Mouse (Mus musculus) mouse embryonic stem cell (cell line): ENCODE data around the gene Csrnp3.

Source experiments
- in situ Hi-C, 2 experiments: fragments of 300-500 bp; cut with MboI; formaldehyde crosslinking; loops; 1 replicate in 1 of 2; 3 replicates in 1 of 2; pipeline ENCODE4 v1.14.3; 2019 to 2020; ENCODE audit warnings: low sequenced_read_pairs in 2 of 2, low pct_unique_long_range_greater_than_20kb in 1 of 2, mixed read lengths in 1 of 2; ENCODE audit not compliant: unreplicated experiment in 1 of 2

Csrnp3 gene

DNA sequence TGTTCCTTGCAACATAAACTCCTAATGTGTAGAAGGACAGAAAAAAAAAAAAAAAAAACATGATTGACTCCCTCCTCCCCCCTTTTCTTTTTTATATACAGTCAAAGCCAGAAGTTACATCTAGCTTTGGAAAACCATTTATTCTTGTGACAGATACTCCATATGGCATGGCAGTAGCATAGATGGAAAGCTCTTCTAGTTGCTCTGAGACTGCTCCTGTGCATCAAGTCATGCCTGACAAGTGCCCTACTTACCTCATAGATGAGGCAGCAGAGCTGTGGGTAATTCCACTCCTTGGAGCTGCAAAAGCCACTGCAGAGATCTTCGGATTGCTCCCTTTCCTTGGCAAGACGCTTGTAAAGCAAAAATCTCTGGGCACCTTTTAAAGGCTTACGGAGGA lies 143.2 kb downstream of the Csrnp3 start:
- in situ Hi-C loops: no loop called here

DNA sequence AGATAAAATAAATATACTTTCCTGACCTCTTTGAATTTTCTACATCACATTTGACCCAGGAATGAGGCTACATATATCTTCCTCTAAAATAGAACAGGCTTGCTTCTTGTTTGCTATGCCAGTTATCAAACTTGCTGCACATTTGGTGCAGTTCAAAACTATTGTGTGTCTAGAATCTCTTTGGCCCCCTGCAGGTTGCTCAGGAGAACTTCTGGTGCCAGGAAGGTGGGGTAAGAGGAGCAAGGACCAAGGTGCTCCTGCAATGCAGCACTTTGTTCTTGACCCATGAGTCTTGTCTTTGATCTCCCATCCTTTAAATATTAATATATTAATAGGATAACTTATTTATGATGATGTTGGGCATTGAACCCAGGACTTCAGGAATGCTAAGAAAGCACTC lies 144.5 kb downstream of the Csrnp3 start:
- in situ Hi-C loops: no loop called here

DNA sequence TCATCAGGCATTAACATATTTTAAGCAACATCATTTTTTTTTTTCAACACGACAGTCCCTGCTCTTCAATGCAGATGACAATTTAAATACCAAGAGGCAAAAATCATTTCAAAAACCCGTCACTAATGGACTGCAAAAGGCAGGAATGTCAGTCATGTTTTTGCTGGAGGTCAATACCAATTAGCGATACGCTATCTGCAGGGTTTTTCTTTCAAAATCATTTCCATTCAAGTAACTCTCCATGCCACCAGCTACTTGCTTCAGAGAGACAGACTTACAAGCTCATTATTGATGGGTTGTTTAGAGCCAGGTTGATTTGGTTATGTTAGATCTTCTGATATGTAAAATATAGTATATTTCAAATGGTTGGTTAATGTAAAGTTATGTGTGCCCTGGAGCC lies 145.2 kb downstream of the Csrnp3 start:
- in situ Hi-C loops: no loop called here

DNA sequence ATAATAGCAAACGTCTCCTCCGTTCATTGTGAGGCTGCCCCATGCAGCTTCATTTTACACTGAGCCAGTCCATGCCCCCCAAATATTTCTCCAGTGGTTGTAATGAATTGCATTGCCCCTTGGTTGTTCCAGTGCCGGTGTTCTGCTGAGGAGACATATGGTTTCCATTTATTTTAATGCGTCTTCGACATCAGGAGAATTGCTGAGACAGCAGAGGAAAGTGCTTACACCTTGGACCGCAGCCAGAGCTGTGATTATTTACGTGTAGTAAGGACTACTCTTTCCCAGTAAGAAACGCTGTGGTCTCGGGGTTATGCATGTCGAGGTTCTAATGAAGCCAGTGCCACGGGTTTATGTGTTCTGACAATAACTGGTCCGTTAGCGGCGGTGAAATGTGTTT lies 147.8 kb downstream of the Csrnp3 start:
- in situ Hi-C loops: no loop called here

DNA sequence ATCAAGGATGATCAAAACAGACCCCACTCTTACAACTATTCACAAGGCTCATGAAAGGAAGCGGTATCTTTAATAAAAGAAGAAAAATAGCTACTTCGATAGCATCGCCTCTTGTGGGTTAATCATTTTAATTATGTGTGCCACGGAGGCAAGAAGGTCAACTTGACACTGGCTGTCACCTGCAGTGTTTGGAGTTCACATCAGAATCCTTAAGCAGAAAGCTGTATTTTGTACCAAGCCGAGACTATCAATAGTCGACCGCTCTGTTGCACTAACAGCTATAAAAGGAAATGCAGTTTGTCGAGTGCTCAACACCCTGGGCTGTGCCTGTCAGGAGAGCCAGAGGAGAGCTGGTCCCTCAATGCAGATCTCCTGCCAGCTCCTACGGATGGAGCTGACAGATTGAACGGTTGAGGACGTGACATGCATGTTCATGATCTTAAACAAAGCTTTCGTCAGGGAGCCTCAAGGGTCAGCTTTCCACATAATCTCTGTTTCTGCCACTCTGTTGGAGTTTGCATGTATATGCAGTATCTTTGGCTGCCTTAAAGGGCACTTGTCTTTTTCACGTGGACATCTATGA lies 149.4 kb downstream of the Csrnp3 start:
- in situ Hi-C loops: no loop called here

DNA sequence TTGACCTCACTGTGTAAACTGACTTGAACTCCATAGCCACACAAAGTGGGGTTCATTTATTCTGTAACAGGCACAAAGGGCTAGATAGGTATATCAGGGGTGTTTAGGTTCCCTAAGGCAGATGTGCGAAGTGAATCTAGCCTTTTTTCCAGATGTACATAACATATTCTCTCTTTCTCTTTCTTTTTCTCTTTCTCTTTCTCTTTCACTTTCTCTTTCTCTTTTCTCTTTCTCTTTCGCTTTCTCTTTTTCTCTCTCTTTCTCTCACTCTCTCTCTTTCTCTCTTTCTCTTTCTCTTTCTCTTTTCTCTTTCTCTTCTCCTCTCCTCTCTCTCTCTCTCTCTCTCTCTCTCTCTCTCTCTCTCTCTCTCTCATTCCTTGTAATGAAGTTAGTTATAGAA lies 153.2 kb downstream of the Csrnp3 start:
- in situ Hi-C loops: no loop called here

DNA sequence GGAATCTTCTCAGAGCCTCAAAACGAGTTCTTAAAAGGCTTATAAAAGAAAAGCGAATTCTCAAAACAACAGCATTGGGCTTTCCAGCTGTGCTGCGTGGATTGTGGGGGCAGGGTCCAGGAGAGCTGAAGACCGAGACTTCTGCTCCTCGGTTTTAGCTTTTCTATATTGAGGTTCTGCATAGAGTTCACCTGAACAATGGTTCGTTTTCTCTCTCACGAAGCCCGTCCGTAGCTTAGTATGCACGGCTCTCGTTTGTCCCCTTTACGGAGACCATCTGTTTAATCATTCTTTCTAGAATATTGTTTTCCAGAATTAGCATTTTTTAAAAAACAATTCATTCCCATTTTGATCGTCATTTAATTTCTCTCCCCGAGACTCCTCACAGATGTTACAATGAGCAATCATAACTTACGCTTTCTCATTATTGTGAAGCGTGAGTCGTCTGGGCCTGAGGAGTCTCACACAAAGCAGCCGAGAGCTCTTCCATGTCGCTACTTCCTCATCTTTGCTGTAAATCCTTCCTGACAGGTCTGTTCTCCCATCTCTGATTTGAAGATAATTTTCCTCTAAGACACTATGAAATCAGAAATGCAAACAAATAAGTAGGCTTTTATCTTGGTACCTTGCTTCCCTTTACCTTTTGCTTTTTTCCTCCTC lies 163.6 kb downstream of the Csrnp3 start:
- in situ Hi-C loops: no loop called here

DNA sequence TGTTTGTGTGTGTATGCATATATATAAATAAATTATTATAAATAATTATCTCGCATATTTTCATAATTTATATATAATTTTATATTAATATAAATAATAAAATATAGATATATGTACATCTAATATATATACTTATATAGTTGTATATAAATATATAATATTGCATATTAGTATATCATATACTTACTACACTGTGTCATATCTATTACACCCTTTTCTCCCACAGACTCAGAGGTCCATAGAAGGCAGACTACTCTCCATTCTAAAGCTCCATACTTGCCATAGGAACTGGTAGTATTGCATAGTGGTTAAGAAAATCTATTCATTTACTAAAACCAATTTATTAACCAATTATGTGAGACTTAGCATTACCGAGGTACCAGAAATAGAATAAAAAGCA lies 164.1 kb downstream of the Csrnp3 start:
- in situ Hi-C loops: no loop called here

DNA sequence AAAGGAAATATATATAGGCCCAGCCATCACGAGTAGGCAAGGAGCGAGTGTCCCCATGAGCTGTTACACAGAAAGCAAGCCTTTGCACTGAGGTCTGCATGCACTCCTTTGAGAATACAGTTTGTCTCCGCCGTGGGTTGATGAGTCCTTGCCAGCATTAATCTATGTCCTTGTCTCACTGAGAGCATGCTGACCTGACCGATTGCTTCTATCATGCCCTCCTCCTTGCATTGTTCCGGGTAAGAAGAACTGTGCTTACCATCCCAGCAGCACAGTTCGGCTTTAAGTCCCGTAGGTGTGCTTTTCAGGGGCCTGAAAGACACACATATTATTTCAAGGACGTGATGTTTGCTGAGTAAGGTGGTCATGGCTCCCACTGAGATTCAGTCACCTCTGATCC lies 173.1 kb downstream of the Csrnp3 start:
- in situ Hi-C loops: no loop called here

DNA sequence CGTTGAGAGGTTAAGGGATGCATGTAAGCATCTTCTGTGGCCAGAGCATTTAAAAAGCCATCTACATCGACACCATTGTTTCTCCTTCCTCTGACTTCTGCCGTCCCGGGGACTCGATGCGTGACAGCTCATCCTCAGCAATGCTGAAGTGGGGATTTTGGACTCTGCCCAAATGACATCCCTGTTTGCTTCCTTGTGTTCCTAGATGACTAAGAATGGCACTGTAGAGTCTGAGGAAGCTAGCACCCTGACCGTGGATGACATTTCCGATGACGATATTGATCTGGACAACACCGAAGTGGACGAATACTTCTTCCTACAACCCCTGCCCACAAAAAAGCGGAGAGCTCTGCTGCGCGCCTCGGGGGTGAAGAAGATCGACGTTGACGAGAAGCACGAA lies 173.7 kb downstream of the Csrnp3 start:
- in situ Hi-C loops: no loop called here

DNA sequence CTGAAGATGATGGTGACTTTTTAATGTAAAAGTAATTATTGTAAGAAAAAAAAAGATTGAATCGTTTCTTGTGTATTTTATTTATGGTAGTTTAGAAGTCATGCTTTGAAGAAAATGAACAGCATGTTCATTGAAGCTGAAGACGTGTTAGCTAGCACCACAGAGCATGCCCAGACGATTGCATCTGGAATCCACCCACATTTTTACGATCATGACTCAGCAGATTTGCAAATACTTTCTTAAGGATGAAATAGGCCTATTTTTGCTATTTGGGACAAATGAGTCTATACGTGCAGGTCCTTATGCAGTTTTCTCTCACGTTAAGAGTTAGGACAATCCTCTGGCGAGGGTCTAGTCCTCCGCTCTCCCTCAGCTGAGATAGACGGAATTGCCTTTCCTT lies 177.9 kb downstream of the Csrnp3 start:
- in situ Hi-C loops: no loop called here

DNA sequence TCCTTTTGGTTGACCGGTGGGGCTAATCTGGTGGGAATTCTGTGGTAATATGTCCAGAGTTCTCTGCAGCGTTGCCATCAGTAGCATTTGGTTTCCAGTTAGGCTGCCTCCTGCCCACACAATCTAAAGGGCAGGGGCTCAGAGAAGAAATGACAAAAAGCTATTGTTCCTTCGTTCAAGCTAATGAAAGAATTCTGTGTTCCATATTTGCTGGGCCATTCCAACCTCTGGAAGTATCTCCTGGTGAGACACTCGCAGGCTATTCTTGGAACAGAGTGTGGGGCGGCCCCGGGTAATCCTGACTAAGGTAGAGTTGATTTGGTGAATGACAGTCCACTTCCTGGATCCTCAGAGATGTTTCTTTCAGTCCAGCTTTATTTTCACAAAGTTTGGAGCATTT lies 179.3 kb downstream of the Csrnp3 start:
- in situ Hi-C loops: loop anchor here in 1 of 2 experiments (25.0 kb wide), 1 partner anchor 238 kb away; no protein-coding TSS in a partner anchor

DNA sequence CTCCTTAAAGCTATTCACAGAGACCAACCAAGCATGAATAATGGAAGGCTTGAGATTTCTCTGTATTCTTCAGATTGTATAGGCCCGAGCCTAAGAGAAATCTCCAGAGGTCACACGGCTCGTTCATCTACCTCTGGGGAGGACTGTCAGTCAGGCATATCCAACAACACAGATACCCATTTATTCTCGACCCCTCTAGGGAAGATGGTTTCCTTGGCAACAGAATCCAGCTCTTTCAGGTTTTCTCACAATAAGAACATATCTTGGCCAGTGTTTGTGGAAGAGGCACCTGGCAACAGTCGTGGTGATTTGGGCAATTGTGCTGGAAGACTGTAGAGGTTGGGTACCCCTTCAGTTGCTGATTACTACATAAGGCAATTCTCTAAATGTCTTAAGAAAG lies 183.2 kb downstream of the Csrnp3 start:
- in situ Hi-C loops: loop anchor here in 1 of 2 experiments (25.0 kb wide), 1 partner anchor 242 kb away; no protein-coding TSS in a partner anchor

DNA sequence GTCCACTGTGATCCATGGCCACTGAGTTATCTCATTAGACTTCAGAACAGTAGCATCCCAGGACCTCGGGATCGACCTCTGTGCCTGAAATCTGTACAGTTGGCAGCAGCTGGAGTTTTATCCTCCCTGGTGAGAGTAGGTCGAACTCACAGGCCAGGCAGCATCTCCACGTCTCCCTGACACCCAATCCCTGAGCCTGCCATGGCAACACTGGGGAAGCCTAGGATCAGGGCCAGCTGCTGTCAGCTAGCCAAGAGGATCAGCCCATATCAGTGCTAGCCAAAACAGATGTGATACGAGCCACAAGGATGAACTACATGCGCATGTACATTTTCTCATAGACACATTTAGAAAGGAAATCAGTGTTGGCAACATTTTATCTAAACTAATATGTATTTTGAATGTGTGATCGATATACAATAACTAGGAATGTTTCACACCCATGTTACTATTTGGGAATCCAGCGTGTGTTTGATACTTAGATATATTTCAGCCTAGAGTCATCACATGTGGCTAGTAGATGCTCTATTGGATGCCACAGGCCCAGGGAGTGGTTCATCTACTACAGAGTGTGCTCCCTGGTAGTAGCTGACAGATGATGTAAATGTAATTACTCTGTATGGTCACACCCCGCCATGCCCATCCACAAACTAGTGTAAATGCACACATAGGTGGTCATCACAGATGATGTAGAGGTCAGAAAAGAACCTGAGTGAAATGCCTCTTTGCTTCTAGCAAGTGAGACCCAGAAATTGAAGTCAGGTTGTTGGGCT lies 189.5 kb downstream of the Csrnp3 start:
- in situ Hi-C loops: loop anchor here in 1 of 2 experiments (25.0 kb wide), 1 partner anchor 248 kb away; no protein-coding TSS in a partner anchor

DNA sequence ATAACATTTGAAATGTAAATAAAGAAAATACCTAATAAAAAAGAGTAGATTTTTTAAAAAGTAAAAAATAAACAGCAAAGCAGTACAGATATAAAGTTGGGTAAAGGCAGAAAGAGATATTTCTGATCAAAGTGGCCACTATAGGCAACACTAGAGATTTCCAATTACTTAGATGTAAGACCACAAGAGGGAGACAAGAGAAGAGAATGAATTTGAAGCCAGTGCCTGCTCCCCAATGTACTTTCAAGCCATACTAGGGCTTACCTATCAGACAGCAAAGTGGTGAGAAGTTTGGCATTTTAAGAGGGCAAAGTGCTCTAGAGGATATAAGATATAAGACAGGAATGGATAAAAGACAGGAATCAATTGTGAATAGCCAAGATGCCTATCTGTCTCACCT lies 195.0 kb downstream of the Csrnp3 start:
- in situ Hi-C loops: loop anchor here in 1 of 2 experiments (25.0 kb wide), 1 partner anchor 253 kb away; no protein-coding TSS in a partner anchor

DNA sequence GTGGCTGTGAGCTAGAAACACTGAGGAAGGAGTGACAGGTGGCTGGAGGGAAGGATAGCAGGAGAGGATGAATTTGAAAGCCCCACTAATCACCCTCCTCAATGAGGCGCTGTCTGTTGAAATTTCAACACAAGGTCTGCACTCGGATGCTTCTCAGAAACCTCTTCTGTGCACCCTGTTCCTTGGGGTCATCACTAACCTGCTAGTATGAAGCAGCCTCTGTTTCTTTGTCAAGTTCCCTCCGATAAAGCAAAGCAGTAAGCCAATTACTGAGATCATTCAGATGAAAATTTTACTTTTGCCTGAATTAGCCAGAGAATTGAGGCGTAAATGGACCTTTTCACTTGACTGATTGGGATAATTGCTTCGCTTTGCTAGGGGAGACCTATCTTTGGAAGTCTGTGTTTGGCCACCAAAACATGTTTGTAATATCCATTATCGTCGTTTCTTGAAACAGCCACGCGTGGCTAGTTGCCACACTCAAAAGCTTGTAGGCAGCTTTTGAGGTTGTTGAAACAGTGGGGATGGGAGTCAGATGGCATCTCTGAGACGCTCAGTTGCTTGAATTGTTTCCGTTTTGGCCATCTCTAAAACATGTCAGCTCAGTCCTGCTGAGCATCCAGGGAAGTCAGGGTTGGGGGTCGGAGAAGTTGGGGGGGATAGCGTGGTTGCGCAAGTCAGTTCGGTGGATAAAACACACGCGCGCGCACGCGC lies 195.8 kb downstream of the Csrnp3 start:
- in situ Hi-C loops: loop anchor here in 1 of 2 experiments (25.0 kb wide), 1 partner anchor 254 kb away; no protein-coding TSS in a partner anchor

DNA sequence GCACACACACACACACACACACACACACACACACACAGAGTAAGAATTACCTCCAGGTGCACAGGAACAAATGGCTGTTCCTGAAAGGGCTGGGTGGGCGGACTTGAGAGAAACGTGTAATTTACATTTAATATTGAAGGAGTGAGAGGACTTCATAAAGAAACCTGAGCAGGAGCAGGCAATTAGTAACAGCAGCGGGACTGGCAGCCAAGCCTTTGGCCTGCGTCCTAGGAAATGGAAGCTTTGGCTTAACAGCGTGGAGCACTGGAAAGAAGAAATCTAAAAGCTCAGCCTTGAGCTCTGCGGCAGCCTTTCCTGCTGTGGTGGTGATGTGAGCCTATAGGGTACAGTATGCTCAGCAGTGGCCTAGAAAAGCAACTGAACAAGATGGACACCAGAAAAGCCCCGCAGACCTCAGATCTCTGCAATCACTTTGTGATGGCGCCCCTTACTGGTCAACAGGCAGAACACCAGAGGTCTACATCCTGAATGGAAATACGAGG lies 196.4 kb downstream of the Csrnp3 start:
- in situ Hi-C loops: loop anchor here in 1 of 2 experiments (25.0 kb wide), 1 partner anchor 255 kb away; no protein-coding TSS in a partner anchor
